Mouse (Mus musculus) ovary, postnatal 10 days (tissue): Measurements from ENCODE around the gene Slc13a3.
A peak's percentile ranks its signal among the peaks of the same experiment; 100 is the strongest.

Experiments
- DNase-seq: peaks from one replicate; pipeline ENCODE4 v3.0.0; 2022; ENCODE audit warnings: low spot score

Slc13a3 gene

DNA sequence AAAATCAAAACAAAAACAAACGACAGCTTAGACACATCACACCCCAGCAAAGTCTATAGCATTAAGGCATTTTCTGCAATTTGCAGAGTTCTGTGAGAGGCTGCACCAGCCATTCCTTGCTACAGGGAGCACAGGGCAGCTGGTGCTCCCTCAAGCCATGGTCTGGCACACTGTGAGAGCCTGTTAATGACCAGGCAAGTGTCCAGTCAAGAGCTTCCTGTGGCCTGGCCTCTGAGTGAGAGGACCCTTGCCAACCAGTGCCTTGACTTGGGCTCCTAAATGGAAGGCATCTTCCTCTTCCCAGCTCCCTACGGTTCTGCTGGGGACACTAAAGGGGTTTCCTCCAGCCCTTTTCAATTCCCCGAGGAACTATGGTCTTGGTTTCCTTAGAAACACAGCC lies 59.1 kb downstream of the Slc13a3 start:
- no peak for DNase-seq

DNA sequence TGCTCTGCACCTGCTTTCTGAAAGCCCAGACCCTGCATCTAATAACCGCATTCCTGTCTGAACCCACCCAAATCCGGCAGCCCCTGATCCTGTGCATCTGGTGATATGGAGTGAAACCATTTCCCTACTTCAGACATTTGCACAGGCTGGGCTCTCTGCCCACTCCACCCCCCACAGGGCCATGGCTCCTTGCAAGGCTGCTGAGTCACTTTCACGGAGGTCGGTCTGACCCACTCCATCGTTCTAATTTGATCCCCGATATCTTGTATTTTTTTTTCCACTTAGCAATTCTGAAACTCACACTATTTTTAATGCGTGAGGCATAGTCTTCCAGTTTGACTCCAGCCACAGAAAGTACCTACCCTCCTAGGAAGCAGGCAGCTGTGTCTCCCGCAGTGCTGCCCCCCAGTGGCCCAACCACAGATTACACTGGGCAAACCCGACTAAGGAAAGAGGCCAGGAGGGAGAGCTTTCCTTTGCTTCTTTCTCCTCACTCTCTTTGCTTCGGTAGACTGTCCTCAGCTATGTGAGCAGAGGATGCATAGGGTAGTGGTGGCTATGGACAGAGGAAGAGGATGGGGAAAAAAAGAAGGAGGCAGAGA lies 65.2 kb downstream of the Slc13a3 start:
- peak; percentile 48 for DNase-seq

DNA sequence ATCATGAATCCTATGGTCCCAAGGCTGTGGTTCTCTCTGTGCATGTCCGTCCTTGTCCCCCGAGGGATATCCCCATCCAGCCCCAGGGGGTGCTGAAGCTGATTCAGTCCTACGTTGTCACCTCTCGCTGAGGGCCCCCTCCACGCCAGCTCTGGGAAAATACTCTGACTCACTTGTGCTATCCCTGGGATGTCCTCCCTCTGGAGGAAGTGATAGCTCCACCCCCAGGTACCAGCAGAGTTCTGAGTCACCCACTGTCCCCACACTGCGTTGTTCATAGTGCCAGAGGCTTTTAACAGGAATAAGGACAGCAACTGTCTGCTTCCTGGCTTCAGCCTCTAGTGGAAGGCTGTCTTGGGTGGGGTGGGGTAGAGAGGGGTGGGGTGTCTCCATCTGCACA lies 67.7 kb downstream of the Slc13a3 start:
- no peak for DNase-seq

- DNase-seq, result no peak
These were observed 68.1 kb downstream of the Slc13a3 start for GRCm38 (mm10) chr2:165404951-165405350.

DNA sequence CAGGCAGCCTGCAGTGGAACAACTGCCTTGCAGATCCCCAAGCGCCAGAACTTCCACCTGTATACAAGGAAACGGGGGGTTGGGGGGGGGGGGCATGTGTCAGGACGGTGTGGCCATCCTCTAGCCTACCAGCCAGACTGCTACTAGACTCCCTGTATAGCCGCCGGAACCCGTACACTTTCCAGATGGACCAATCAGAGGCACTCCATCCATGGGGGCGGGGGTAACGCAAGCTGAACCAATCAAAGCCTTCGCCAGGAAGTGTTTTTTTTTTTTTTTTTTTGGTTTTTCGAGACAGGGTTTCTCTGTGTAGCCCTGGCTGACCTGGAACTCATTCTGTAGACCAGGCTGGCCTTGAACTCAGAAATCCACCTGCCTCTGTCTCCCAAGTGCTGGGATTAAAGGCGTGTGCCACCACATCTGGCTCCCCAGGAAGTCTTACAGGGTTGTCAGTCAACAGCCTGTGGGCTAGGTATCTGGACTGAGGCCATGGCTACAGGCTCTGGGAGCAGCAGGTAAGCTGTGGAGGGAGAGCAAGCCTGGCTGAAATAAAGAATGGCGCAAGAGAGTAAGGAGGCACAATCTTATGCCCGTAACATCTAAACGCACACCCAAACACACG lies 74.8 kb downstream of the Slc13a3 start:
- no peak for DNase-seq

DNA sequence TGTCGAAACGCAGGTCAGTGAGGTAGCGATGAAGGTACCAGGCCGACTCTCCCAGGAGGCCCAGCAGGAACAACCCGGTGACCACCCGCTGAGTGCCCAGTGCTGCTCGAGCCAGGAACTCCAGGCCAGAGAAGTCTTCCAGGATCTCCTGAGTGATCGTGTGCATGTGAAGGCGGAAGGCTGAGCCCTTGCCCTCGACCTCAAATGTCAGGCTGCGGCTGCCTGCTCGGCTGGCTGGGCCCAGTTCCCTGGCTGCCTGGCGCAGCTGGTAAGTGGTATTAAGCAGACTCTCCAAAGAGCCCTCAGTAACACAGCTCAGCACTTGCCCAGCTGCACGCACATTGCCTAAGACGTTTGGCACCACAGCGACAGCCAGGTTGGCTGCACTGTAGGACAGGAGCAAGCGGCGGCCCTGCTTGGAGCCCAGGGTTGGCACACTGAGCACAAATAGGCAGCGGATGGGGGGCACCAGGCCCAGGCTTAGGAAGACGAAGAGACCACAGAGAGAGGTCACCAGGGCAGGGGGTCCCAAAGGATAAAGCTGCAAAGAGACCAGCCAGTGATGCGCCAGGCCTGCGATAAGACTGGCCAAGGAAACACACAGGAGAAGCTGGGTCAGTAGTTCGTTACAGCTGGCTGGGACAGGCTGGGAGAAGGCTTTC lies 75.4 kb downstream of the Slc13a3 start:
- no peak for DNase-seq

DNA sequence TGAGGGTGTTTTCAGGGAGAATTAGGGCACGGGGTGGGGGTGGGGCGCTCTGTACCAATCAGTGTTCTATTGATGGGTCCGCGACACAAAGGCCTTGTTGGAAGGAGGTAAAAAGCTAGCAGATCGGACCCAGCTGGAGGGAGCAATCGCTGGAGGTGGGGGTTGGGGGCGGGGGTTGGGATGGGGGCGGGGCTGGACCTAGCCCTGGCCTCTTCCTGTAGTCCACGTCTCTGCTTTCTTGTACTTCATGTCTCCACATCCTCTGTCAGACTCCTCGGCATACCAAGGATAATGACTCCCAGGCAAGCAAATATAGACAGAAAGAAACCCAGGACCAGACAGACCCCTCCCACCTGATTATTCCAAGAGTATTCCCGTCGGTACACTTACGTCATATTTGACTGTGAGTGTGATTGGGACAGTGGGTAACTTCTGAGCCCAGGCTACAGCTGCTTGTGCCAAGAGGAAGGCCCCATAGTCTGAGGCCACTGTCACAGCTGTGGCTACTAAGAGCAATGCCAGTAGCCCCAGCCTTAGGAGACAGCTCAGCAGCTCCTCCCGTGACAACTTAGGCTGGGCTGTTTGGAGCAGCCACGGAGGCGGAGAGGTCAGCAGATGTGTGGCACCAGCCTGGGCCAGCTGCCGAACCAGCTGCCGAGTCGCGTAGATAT lies 76.1 kb downstream of the Slc13a3 start:
- no peak for DNase-seq

DNA sequence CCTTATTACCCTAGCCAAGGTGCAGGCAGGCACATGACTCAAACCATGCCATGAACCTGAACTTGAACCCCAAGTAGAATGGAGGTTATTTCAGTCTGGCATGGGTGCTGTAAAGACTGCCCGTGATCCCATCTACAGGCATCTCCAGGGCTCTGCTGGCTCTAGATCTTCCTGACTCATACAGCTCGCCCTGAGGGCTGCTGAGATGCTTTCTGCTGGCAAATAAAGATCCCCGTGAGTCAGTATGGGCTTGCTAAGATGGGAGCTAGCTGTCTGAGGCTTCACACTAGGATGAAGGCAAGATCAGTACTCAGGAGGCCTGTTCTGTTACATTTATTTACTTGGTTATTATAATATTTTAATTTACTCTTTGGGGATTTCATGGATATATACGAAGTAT lies 80.9 kb downstream of the Slc13a3 start:
- no peak for DNase-seq

DNA sequence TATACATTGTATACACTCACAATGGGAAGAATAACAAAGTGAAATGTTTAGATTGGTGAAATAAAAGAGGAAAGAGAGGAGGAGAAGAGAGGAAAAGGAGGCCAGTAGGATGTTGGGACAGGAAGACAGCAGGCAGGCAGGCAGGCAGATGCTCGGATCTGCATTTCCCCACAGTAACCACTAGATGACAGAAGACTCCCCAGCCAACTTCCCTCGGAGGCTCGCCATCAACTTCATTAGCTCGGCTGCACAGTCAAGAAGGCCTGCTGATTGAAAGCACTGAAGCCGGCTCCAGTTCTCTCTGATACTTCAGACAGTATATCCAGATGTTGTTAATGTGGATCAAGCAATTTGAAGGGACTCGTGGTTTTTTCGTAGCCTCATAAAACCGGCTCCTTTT lies 81.5 kb downstream of the Slc13a3 start:
- DNase-seq, result no peak

DNA sequence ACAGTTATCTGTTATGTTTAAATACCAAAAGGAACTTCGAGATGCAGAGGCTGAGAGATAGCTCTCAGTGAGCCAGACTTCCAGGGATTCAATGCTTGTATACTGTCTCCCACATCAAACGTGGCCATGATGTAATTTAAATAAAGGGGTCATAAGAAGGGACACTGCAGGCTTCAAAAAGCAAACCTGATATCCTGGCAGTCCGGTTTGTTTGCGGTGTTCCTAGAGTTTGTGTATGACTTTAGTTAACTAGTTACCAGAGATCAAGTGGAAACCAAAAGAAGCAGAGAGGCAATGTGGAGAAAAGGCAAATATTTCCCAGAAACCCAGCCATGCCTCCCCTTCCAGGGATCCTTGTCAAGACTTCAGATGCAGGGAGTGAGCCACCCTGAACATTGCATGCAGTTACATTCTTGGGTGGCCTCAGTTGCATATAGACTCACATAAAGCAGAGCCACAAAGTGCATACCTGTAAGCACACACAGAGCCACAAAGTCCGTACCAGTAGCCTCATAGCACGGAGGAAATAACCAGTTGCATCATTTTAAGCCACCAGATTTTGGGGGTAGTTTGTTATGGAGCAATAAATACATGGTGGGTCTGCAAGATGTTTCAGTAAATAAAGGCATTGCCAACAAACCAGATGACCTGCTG lies 83.6 kb downstream of the Slc13a3 start:
- DNase-seq, result no peak

DNA sequence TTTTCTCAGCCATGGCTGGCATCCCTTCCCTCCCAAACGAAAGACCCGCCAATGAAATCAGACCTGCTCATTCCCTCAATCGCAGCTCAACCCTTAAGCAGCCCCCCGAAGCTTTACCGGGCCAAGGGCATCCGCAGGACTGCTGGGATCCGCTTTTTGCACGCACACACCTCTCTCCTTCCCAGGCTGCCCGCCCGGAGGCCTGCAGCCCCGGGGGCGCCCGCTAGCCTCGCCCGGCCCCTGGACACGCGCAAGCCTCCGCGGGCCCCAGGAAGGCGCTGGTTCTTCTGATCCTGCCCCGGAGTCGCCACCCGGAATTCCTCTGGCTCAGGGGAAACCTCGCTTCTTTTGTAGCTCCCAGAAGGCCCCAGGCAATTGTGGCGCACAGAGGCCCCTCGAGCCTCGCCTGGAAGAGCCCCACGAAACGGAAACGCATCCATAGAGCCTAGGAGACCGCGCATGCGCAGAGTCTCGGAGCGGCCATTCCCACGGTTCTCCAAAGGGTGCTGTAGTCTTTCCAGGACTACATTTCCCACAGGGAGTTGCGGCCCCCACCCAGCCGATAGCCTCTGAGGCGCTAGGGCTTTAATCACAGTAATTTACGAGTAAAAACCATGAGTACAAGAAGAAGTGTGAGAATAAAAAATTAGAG lies 85.1 kb downstream of the Slc13a3 start, which contains the start of gene Zfp334:
TSS of gene Zfp334 (minus strand) at position 416 of the 652 bp plus-strand sequence.
- peak; percentile 94 for DNase-seq

DNA sequence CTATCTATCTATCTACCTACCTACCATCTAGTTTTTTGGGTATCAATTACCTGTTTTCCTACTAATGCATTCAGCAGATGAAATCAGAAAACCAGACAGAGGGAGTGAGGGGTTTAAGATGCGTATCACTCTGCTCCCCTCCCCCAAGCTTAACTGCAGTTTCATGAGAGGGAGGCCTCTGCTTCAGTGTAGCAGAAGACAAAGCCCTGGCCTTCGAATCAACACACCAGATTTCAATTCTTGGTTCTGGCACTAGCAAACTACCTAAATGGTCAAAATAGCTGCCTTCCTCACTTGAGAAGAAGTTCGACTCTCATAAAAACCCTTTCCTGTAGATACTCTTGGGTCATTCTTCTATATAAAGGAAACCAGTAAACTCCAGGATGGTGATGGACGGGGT lies 85.7 kb downstream of the Slc13a3 start:
- no peak for DNase-seq

DNA sequence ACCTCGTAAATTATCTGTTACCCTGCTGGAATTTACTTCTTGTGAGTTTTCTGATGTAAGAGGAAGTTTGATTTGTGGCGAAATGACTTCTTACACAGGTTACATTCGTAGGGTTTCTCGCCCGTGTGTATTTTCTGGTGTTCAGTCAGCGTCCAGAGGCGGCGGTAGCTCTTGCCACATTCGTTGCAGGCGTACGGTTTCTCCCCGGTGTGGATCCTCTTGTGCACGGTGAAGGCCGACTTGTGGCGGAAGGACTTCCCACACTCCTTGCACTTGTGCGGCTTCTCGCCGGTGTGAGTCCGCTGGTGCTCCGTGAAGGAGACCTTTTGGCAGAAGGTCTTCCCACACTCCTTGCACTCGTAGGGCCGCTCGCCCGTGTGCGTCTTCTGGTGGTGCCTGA lies 93.0 kb downstream of the Slc13a3 start:
- no peak for DNase-seq

GRCm38 (mm10) chr2:165376001-165376400 lies 97.0 kb downstream of the Slc13a3 start:
- no peak for DNase-seq

GRCm38 (mm10) chr2:165375478-165375877 lies 97.6 kb downstream of the Slc13a3 start:
- no peak for DNase-seq

- no peak for DNase-seq
These were observed 102.0 kb downstream of the Slc13a3 start for GRCm38 (mm10) chr2:165371066-165371465.

GRCm38 (mm10) chr2:165370348-165370747 lies 102.7 kb downstream of the Slc13a3 start:
- no peak for DNase-seq

- no peak for DNase-seq
These were observed 104.5 kb downstream of the Slc13a3 start, which contains the start of gene Zfp663 for GRCm38 (mm10) chr2:165368496-165368895. Gene Zfp663, minus strand, starts transcription at chr2:165368729.

DNA sequence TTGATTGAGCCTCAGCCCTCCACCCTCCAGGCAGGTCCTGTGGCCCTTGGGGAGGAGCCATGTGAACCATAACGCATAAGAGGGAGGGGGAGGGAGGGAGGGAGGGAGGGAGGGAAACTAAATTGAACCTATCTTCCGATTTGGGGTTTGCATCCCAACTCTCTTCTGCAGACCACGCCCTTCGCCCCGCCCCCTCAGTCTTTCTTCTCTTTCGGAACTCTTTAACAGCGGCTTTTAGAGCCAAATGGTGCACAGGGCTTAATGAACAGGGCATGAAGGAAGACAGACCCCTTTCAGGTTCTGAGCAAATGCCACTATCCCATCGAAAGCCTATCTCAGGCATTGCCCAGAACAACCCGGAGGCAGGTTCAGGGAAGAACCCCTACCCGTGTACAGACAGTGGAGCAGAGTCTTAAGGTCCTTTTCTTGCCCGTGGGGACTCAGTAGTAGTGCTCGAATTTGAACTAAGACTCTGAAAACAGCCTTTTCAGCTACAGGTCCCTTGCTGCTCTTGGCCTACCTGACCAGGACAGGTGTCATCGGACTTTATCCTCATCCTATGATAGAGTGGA lies 105.1 kb downstream of the Slc13a3 start:
- no peak for DNase-seq

GRCm38 (mm10) chr2:165367047-165367520 lies 105.9 kb downstream of the Slc13a3 start:
- peak; percentile 5 for DNase-seq
